Mouse (Mus musculus): ENCODE results near the gene Syn3. TPM values are rescaled to one million over a fixed set of nuclear protein-coding genes. Genes with fewer than 3 reads are reported as not detected.

The Syn3 gene
- total RNA-seq, 2 experiments from 2014 or later, result 0.23 to 0.43 TPM

GRCm38 (mm10) chr10:86275585-86275984, 223.1 kb downstream of the Syn3 start:
- no peak for DNase-seq

DNA sequence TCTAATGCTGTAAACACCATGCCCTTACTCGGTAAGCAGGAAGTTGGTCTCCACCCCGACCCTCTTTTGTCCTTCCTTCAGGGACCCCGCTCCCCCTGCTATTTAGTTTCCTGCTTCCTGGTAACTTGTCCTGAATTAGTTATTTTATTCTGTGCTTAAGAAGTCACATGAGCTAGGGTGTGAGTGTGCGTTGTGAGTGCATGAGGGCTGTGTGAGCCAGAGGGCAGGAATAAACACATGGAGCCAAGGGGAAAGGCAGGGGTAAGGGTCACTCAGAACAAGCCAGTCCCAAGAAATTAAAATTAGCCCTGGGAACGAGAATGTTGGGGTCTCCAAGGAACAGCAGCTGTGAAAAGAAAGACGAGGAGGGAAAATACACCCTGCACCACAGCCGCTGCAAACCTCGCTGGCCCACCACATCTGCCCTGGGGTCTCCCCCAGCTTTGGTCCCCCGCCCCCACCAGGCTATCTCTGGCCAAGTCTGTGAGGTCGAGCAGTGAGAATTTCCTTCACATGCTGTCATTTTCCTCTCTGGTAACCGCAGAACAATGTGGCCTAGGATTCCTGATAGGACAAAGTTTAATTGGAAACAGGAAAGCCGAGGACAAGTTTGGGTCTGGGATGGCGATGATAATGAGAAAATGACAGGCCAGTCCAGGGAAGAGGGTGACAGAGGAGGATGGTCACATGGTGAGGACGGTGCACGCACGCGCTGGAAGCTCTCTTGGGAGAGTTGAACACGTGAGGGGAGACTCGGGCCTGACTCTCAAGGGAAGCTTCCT, 225.1 kb downstream of the Syn3 start:
- peak; percentile 55 for DNase-seq

- no peak for DNase-seq
Measured at GRCm38 (mm10) chr10:86272826-86273225, 225.9 kb downstream of the Syn3 start.

GRCm38 (mm10) chr10:86270254-86270653, 228.4 kb downstream of the Syn3 start:
- peak; percentile 14 for DNase-seq

DNA sequence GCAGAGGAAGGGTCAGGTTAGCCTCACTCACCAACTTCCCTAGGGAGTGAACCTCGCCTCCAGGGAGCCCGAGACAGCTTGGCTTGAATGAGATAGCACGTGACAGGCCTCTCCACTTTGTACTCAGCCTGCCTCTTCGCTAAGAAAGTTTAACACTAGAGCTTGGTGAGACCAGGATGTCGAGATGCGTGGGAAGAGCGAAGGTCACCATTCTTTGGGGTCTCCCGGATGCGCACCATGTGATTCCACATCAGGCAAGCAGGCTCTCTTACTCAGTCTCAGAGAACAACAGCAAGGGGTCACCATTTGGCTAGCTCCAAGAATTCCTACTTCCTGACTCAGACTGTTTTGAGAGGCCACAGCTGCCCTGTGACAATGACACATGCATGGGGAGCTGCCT, 234.1 kb downstream of the Syn3 start:
- DNase-seq, result peak; percentile 41

- DNase-seq, result no peak
Measured at GRCm38 (mm10) chr10:86261725-86262124, 237.0 kb downstream of the Syn3 start.

DNA sequence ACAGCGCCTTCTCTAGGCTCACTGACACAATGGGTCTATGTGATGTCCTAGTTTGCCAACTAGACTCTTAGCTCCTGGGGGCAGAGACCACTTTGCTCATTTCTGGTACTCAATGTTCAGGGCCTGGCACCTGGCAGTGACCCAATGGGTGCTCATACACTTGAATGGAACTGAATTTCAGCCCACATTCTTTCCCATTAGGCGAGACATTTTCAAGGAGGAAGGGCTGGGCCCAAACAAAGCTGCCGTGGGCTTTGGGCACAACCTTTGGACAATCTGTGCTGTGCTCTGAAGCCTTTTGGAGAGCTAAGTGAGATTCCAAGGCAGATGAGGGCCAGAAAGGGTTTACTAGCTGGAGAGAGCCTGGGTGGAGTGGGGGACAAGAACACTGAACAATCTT, 239.7 kb downstream of the Syn3 start:
- DNase-seq, result no peak

DNA sequence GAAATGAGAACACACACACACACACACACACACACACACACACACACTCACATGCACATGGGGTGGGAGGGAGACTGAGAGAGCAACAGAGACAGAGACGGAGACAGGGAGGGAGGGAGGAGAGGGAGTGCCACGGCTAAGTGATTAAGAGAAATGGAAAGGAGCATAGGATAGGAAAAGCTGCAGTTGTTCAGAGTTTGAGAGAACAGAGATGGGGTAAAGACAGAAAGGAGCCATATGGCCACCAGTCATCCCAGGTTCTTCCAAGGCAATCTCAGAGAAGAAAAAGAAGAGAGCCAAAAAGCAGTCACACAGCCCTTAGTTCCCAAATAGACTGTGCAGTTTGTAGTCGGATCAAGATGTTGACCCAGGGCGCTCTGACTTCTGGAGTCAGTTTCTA, 240.7 kb downstream of the Syn3 start:
- DNase-seq, result no peak

DNA sequence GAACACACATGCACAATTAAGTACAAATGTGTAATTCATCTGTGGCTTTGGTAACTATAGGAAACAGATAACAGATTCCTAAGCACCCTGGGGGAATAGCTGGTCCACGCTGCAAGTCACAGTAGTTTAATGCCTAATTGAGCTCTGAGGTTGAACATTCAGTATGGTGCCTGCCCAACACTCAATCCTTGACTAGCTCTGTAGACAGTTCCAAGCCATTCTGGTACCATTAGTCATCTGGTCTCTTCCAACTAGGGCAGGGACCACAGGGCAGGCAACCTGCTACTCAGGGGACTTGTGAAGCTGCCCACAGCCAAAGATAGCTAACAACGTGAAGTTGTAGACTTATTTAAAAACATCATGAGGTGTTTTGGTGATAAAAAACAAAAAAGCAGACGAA, 241.7 kb downstream of the Syn3 start:
- no peak for DNase-seq

GRCm38 (mm10) chr10:86256221-86256620, 242.5 kb downstream of the Syn3 start:
- no peak for DNase-seq

DNA sequence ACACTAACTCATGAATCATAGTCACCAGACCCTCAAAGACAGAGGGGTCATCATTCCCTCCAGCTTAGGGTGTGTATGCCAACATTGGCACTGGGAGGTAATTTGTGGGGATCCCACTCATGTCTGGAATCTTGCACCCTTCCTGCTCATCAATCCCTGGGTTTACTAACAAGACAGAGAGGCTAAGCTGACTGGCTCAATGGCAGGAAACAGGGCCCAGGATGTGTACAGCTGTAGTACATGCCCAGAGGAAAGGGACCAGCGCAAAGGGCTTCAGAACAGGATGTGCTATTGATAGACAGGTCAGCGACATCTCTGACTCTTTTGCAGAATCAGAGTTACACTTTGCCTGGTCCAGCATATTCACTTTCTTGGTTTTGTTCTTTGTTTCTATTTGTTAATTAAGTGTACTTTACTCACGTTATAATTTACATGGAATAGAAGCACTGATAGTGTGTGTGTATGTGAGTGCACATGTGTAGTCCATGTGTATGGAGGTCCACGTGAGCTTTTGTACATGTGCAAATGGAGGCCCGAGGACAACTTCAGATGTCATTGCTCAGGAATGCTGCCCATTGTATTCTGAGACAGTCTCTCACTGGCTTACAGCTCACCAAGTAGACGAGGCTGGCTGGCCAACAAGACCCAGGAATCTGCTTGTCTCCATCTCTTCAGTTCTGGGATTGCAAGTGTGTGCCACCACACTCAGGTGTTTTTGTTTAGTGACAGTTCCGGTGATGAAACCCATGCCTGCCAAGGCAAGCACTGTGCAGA, 248.4 kb downstream of the Syn3 start:
- DNase-seq, result no peak

DNA sequence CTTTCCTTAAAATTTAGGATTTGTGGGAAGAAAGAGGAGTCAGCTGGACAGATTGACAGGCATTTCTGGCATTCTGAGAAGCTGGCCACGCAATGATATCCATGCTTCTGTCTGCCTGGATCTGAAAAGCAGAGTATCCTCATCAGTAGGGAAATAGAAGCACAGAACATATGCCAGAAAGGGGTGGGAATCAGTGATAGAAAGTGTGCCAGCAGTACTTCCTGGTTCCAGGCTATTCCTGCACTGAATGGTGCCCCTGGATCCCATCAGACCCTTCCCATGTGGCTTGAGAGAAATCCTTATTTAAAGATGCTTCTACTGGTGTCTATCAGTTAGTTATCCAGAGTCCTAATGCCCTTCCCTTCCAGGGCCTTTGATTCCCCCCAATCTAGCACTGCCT, 249.4 kb downstream of the Syn3 start:
- DNase-seq, result no peak

GRCm38 (mm10) chr10:86248807-86249206, 249.9 kb downstream of the Syn3 start:
- no peak for DNase-seq

DNA sequence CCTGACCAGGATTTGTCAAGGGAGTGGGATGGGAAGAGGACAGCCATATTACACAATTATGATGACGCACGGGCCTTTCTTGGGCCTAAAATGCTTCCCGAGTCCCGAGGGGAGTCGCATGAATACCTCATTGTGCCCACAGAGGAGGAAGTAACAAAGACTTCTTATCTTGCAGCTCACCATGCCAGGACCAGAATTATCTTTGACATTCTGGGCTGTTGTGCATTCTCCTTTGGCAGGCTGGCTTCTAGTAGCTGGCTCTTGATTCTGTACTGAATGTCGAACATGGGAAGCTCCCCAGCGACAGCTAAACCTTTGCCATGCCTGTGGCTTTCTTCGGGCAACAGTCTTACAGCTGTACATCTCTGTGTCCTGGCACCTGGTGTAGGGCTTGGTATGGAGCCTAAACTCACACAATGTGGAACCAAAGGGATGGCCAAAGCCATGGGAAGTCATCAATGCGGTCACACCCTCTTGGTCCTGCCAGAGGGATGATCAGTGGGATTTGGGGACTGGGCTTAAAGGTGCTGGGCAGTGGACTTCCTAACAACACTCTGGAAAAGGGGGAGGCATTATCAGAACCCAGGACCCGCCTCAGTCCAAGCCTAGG, 250.5 kb downstream of the Syn3 start:
- no peak for DNase-seq

- DNase-seq, result no peak
Measured at GRCm38 (mm10) chr10:86245396-86245795, 253.3 kb downstream of the Syn3 start.

DNA sequence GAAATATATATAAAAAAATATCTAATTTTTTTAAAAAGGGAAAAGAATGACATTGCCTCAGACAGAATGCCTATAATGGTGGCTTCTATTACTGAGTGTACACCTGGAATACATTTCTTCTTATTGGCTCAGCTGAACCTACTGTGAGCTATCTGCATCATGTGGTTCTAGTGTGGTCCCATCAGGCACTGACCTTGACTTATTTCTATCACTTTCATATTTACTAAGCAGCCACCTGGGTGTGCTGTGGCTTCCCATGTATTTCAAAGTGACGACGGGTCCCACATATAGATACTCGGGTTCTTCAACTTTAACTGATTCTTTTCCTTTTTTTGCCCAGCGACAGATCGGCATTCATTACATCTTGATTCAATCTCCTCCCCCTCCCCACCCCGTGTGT, 255.2 kb downstream of the Syn3 start:
- DNase-seq, result no peak

DNA sequence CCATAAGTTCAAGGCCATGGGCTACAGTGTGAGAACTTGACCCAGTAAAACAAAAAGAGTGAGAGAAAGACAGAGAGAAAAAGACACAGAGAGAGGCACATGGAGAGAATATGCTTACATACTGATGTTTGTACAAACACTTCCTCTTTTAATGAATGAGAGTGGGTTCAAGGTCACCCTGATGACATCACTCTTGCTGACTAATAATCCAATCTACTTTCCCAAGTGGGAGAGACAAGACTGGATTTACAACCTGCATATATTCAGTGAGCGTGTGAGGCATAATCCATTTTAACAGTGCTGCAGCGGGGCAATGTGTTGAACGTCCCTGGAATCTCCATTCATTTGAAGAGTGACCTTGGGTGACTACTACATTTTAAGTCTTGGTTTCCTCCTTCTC, 256.0 kb downstream of the Syn3 start:
- no peak for DNase-seq

GRCm38 (mm10) chr10:86230006-86230405, 268.7 kb downstream of the Syn3 start:
- DNase-seq, result peak; percentile 56

DNA sequence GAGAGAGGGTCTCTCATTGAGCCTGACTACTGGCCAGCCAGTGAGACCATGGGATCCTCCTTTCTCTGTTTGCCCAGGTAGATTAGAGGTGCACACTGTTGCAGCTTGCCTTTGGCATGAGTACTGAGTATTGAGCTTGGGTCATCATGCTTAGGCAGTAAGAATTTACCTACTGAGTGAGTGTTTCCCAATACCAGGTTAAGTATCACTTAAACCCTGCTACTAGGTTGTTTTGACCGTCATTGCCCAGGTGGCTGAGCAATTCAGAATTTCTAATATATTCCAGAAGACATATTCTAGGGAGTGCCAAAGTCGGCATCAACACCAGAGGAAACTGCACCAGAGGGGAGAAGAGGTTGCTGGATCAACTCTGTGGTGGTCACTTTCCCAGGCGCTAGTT, 273.2 kb downstream of the Syn3 start:
- DNase-seq, result no peak

DNA sequence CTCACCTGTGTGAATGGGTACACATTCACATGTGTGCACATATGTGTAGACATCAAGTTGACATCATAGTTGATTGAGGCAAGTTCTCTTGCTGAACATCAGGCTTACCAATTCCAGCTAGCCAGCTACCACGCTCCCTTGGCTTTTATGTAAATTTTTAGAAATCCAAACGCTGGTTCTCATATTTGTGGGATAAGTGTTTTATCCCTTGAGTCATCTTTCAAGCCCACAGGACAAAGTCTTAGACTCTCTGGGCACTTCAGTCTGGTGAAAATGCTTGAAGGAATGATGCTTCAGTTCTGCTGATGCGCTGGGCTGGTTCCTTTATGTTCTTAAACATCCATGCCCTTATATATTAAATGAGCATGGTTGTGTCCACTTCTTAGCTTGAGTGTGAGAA, 279.7 kb downstream of the Syn3 start:
- DNase-seq, result no peak

GRCm38 (mm10) chr10:86216836-86217235, 281.9 kb downstream of the Syn3 start:
- no peak for DNase-seq

DNA sequence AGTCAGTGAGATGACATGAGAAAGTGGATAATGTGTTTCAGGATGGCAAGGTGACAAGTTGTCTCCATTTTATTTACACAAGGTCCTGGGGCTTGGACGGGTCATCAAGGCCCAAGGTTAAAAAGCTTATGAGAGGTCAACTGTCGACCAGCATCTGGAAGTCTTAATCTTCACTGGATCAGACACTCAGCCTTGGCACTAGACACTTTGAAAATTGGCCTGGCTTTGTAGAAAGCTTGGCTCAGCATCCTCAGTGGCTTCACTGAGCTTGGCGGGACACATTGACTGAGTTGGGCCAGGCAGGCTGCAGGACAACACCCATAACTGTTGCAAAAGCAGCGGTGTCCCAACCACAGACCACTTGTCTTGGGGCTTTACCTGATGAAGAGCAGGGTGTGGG, 286.6 kb downstream of the Syn3 start:
- DNase-seq, result peak; percentile 73

DNA sequence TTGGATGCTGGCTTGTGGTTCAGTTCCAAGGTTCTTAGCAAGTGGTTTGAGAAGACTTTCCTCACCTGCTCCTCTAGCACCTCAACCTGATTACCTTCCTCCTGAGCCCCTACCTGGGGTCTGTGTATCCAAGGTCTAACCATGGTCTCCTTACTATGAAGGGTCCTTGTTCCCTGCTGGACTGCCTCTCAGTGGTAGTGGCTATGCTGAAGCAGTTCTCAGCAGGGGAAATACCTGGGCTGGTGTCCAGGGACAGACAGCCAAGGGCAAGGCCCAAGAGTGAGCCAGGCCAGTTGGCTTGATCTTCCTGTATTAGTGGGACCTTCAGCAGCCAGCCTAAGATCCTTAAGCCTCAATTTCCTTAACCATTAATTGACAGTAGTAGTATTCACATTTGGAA, 294.8 kb downstream of the Syn3 start:
- peak; percentile 84 for DNase-seq
